Mouse (Mus musculus): ENCODE results near the gene Rbfox2. TPM values are rescaled to one million over a fixed set of nuclear protein-coding genes. Genes with fewer than 3 reads are reported as not detected.

Gene Rbfox2
- polyA plus RNA-seq, 1 experiment from 2014 or later, result 97.4 TPM

DNA sequence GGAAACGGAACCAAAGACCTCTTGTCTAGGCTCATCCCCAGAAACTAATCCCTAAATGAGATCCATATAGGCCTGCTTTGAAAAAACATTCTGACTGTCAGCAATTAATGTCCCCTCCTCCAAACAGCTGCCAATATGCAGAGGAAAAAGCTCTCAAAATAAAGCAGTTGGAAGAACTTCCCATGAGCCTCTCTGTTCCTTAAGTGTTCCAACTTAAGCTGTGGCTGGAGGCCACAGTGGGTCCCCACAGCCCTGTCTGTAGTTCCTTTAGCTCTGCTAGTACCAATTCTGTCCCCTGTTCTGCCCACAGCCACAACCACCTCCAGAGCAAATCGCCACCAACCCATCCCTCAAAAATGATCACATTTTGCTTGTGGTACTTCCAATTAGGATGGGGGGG is 10.2 kb downstream of the Rbfox2 start:
- no peak overlapping the region for H3K4me3 ChIP-seq (ENCODE audit: low read depth, low read length)
- peaks cover 81% of the 10 kb centered on the region for H3K4me1 ChIP-seq (ENCODE audit: control insufficient read depth, insufficient read depth, low read length)
- no peak overlapping the region for H3K9ac ChIP-seq (ENCODE audit: low read depth, low read length)
- 38% methylated on average over 2 of the region's 2 CpGs for WGBS
- no peaks in the 10 kb centered on the region for H3K9me3 ChIP-seq (ENCODE audit: control insufficient read depth, low read length)
- DNase-seq (ENCODE audit: low spot score), result peak; percentile 86
- no peak for ATAC-seq (ENCODE audit: low read depth)
- no peaks in the 10 kb centered on the region for H3K27me3 ChIP-seq (replicated peaks; ENCODE audit: control insufficient read depth, insufficient read depth, low read length)
- H3K27ac ChIP-seq (replicated peaks; ENCODE audit: low read depth, low read length), result peak overlapping the region; percentile 69; the same call in 1 of the 2 replicates
- H3K4me2 ChIP-seq (ENCODE audit: low read depth, low read length), result no peak overlapping the region
- no peaks in the 10 kb centered on the region for H3K36me3 ChIP-seq (ENCODE audit: control insufficient read depth, insufficient read depth, low read length)

DNA sequence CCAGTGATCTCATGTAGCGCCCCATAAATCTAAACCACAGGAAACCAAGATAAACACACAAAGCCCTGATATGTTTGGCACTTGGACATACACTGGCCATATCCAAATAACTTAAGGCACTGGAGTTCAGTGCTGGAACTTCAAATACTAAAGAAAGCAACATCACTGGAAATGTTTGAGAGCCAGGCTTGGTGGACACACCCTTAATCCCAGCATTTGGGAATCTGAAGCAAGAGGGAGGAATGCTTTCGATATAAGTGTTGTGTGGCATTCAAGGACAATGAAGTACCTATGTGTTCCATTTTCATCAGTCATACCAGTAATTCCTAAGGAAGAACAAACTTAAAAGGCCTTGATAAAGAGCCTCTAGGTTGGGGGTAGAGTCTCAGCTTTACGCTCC is 13.3 kb downstream of the Rbfox2 start:
- no peaks in the 10 kb centered on the region for H3K36me3 ChIP-seq (ENCODE audit: control insufficient read depth, insufficient read depth, low read length)
- DNase-seq (ENCODE audit: low spot score) (no peak), ATAC-seq (ENCODE audit: low read depth) (no peak)
- H3K4me2 ChIP-seq (ENCODE audit: low read depth, low read length), result no peak overlapping the region
- no peaks in the 10 kb centered on the region for H3K27me3 ChIP-seq (replicated peaks; ENCODE audit: control insufficient read depth, insufficient read depth, low read length)
- no peak overlapping the region for H3K27ac ChIP-seq (replicated peaks; ENCODE audit: low read depth, low read length)
- H3K9ac ChIP-seq (ENCODE audit: low read depth, low read length), result no peak overlapping the region
- H3K4me1 ChIP-seq (ENCODE audit: control insufficient read depth, insufficient read depth, low read length), result peaks cover 58% of the 10 kb centered on the region
- WGBS, result 92% methylated on average over 3 of the region's 3 CpGs
- no peaks in the 10 kb centered on the region for H3K9me3 ChIP-seq (ENCODE audit: control insufficient read depth, low read length)
- no peak overlapping the region for H3K4me3 ChIP-seq (ENCODE audit: low read depth, low read length)

DNA sequence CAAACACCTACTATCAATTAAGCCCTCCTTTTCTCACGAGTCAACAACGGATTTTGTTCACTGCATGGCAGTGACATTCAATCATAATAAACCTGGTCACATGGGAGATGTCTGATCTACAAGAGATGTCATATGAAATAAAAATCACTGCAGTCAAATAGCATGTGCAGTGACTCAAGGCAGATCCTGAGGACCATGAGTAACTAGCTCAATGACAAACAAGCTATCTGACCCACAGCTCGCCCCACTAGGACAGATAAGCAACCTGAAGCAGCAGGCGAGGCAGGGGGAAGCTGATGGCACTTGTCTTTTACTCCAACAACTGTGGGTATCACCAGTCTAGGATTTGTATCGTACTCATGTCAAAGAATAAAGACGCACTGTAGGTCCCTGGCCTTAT is 14.4 kb downstream of the Rbfox2 start:
- peaks cover 51% of the 10 kb centered on the region for H3K4me1 ChIP-seq (ENCODE audit: control insufficient read depth, insufficient read depth, low read length)
- 60% methylated on average over 6 of the region's 6 CpGs for WGBS

DNA sequence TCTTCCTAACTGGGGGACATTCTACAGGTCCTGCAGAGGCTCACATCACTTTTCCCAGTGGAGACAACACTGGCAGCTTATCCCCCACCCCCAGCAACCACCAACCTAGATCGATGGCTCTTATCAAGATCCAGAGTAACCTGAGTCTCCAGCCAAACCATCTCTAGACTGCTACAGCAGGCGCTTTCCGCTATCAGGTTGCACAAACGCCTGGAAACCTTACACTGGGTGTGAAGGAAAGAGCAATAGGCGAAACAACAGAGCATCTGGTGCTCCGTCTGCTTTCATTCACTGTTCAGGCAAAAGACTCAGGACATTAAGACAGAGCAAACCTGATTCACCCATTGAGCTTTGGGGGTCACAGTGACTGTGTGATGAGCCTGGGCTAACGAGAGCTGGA is 15.3 kb downstream of the Rbfox2 start:
- H3K4me3 ChIP-seq (ENCODE audit: low read depth, low read length), result no peak overlapping the region
- H3K4me2 ChIP-seq (ENCODE audit: low read depth, low read length), result no peak overlapping the region
- DNase-seq (ENCODE audit: low spot score), result peak; percentile 55
- ATAC-seq (ENCODE audit: low read depth), result peak; percentile 65; the same call in 1 of the 2 replicates
- no peaks in the 10 kb centered on the region for H3K9me3 ChIP-seq (ENCODE audit: control insufficient read depth, low read length)
- H3K27me3 ChIP-seq (replicated peaks; ENCODE audit: control insufficient read depth, insufficient read depth, low read length), result no peaks in the 10 kb centered on the region
- H3K4me1 ChIP-seq (ENCODE audit: control insufficient read depth, insufficient read depth, low read length), result peaks cover 42% of the 10 kb centered on the region
- 33% methylated on average over 7 of the region's 7 CpGs for WGBS
- H3K9ac ChIP-seq (ENCODE audit: low read depth, low read length), result no peak overlapping the region
- peak overlapping the region; percentile 11; the same call in 1 of the 2 replicates for H3K27ac ChIP-seq (replicated peaks; ENCODE audit: low read depth, low read length)
- H3K36me3 ChIP-seq (ENCODE audit: control insufficient read depth, insufficient read depth, low read length), result no peaks in the 10 kb centered on the region

More for the DNA sequence above, 14.4 kb downstream of the Rbfox2 start:
- Histone ChIP-seq H3K4me3 (ENCODE audit: low read depth, low read length) (no peak overlapping the region), H3K27ac (replicated peaks; ENCODE audit: low read depth, low read length) (no peak overlapping the region), H3K9ac (ENCODE audit: low read depth, low read length) (no peak overlapping the region), H3K4me2 (ENCODE audit: low read depth, low read length) (no peak overlapping the region), H3K36me3 (ENCODE audit: control insufficient read depth, insufficient read depth, low read length) (no peaks in the 10 kb centered on the region), H3K27me3 (replicated peaks; ENCODE audit: control insufficient read depth, insufficient read depth, low read length) (no peaks in the 10 kb centered on the region), H3K9me3 (ENCODE audit: control insufficient read depth, low read length) (no peaks in the 10 kb centered on the region)
- no peak for ATAC-seq (ENCODE audit: low read depth)
- no peak for DNase-seq (ENCODE audit: low spot score)

DNA sequence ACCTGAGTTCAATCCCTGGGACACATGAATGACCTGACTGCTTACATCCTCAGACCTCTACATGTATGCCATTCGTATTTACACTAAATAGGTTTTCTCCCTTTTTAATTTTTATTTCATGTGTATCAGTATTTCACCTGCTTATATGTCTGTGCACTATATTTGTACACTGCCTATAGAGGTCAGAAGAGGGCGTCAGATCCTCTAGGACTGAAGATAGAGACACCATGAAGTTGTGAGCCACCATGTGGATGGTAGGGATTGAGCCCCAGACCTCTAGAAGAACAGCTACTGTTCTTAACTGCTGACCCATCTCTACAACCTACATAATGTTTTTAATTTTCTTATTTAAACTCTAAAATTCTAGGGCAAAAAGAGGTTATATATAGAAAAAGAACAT is 16.5 kb downstream of the Rbfox2 start:
- Histone ChIP-seq H3K36me3 (ENCODE audit: control insufficient read depth, insufficient read depth, low read length) (no peaks in the 10 kb centered on the region), H3K9ac (ENCODE audit: low read depth, low read length) (no peak overlapping the region), H3K27ac (replicated peaks; ENCODE audit: low read depth, low read length) (no peak overlapping the region), H3K4me3 (ENCODE audit: low read depth, low read length) (no peak overlapping the region), H3K4me1 (ENCODE audit: control insufficient read depth, insufficient read depth, low read length) (peaks cover 31% of the 10 kb centered on the region), H3K4me2 (ENCODE audit: low read depth, low read length) (no peak overlapping the region), H3K27me3 (replicated peaks; ENCODE audit: control insufficient read depth, insufficient read depth, low read length) (no peaks in the 10 kb centered on the region), H3K9me3 (ENCODE audit: control insufficient read depth, low read length) (no peaks in the 10 kb centered on the region)
- ATAC-seq (ENCODE audit: low read depth) (no peak), DNase-seq (ENCODE audit: low spot score) (no peak)
- WGBS, result 73% methylated on average over 2 of the region's 2 CpGs

DNA sequence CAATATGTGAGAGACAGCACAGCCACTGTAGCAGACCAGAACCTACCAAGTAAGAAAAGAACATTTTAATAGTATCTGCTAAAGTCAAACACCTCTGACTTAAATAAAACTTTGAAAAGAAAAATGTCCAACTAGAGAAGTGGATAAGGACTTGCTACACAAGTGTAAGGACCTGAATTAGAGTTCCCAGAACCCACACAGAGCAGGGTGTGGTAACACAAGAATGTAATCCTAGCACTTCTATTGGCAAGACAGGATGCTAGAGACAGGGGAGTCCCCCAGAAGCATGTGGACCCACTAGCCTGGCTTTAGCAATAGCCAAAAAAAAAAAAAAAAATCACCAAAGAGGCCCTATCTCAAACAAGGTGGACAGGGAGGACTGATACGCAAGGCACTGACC is 26.7 kb downstream of the Rbfox2 start:
- no peak overlapping the region for H3K27ac ChIP-seq (replicated peaks; ENCODE audit: low read depth, low read length)
- peaks cover 5% of the 10 kb centered on the region; the same call in 1 of the 2 replicates for H3K4me1 ChIP-seq (ENCODE audit: control insufficient read depth, insufficient read depth, low read length)
- no peak for ATAC-seq (ENCODE audit: low read depth)

DNA sequence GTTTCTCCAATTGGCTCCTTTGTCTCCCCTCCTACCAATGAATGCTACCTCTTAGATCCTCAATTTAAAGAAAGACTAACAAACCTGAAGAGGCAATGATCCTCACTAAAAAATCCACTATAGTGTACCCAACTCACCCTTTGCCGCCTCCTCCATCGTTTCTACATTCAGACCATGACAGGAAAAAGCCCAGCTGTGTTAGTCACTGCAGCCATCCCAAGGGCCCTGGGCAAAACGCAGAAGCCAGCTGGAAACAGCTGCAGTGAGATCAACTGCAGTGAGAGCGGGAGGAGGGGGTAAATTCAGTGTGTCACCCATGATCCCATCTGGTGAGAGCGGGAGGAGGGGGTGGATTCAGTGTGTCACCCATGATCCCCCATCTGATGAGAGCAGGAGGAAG is 28.0 kb downstream of the Rbfox2 start:
- ATAC-seq (ENCODE audit: low read depth) (no peak), DNase-seq (ENCODE audit: low spot score) (peak; percentile 64)
- Histone ChIP-seq H3K27me3 (replicated peaks; ENCODE audit: control insufficient read depth, insufficient read depth, low read length) (no peaks in the 10 kb centered on the region), H3K4me2 (ENCODE audit: low read depth, low read length) (no peak overlapping the region), H3K36me3 (ENCODE audit: control insufficient read depth, insufficient read depth, low read length) (no peaks in the 10 kb centered on the region), H3K9me3 (ENCODE audit: control insufficient read depth, low read length) (no peaks in the 10 kb centered on the region), H3K9ac (ENCODE audit: low read depth, low read length) (no peak overlapping the region), H3K4me1 (ENCODE audit: control insufficient read depth, insufficient read depth, low read length) (peaks cover 10% of the 10 kb centered on the region), H3K27ac (replicated peaks; ENCODE audit: low read depth, low read length) (no peak overlapping the region), H3K4me3 (ENCODE audit: low read depth, low read length) (no peak overlapping the region)
- 40% methylated on average over 5 of the region's 5 CpGs for WGBS

More for the DNA sequence above, 26.7 kb downstream of the Rbfox2 start:
- H3K27me3 ChIP-seq (replicated peaks; ENCODE audit: control insufficient read depth, insufficient read depth, low read length), result no peaks in the 10 kb centered on the region
- WGBS, result 86% methylated on average over 1 of the region's 1 CpGs
- H3K4me3 ChIP-seq (ENCODE audit: low read depth, low read length), result no peak overlapping the region
- no peak overlapping the region for H3K9ac ChIP-seq (ENCODE audit: low read depth, low read length)
- no peaks in the 10 kb centered on the region for H3K36me3 ChIP-seq (ENCODE audit: control insufficient read depth, insufficient read depth, low read length)
- H3K4me2 ChIP-seq (ENCODE audit: low read depth, low read length), result no peak overlapping the region
- DNase-seq (ENCODE audit: low spot score), result no peak
- no peaks in the 10 kb centered on the region for H3K9me3 ChIP-seq (ENCODE audit: control insufficient read depth, low read length)

DNA sequence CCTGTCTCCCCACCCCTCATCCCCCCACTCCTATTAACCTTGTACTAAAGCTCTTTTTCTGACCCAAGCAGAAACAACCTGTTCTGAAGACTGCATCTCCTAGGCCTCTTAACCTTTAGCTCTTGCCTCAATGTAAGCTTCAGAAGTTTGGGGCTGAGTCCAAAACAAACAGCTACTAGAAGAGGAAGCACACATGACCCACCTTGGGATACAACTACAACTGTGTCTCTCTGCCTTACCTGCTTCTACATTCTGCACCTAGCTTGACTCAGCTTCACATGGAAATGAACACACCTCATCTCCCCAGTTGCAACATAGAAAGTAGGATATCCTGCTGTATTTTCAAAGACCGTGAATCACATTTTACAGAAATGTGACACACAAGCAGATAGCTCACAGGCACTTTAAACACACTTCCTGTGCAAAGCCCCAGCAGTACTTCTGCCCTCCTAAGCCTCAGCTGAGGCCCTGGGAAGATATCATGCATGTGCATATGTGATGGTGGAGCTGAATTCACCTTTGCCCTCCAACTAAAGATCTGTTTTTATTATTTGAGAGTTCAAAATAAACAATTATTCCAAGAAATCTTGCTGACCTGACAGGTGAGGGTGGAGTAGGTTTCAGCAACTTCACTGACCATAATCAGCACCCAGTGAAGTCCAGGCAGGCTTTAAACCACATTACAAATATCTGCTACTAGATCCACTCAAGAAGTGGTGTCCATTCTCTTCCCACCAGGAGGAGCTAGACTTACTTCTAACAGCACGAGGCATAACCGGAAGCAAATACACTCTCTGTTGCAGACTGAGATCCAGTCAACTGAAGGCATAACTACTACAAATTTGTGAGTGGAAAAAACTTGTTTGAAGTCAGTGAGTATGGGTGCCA is 29.7 kb downstream of the Rbfox2 start:
- Histone ChIP-seq H3K36me3 (ENCODE audit: control insufficient read depth, insufficient read depth, low read length) (no peaks in the 10 kb centered on the region), H3K4me3 (ENCODE audit: low read depth, low read length) (no peak overlapping the region), H3K4me2 (ENCODE audit: low read depth, low read length) (no peak overlapping the region), H3K4me1 (ENCODE audit: control insufficient read depth, insufficient read depth, low read length) (peaks cover 10% of the 10 kb centered on the region), H3K27me3 (replicated peaks; ENCODE audit: control insufficient read depth, insufficient read depth, low read length) (no peaks in the 10 kb centered on the region), H3K9ac (ENCODE audit: low read depth, low read length) (no peak overlapping the region), H3K9me3 (ENCODE audit: control insufficient read depth, low read length) (no peaks in the 10 kb centered on the region), H3K27ac (replicated peaks; ENCODE audit: low read depth, low read length) (no peak overlapping the region)
- peak; percentile 77 for DNase-seq (ENCODE audit: low spot score)
- 67% methylated on average over 3 of the region's 3 CpGs for WGBS
- no peak for ATAC-seq (ENCODE audit: low read depth)

DNA sequence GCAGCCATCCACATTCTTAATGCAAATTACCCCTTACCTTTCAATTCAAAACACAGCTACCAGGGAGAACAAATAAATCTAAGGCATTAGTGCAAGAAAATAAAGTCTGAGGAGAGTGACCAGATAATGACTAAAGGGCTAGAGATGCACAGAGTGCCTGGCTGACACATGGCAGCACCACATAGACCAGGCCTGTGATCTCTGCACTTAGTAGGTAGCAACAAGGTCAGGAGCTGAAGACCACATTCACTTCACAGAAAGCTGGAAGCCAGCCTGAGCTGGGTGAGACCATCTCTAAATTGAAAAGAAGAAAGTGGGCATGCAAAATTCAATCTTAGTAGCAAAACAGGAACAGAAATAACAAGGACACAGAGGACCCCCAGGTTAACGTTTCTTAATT is 30.5 kb downstream of the Rbfox2 start:
- Histone ChIP-seq H3K4me3 (ENCODE audit: low read depth, low read length) (no peak overlapping the region), H3K4me1 (ENCODE audit: control insufficient read depth, insufficient read depth, low read length) (peaks cover 10% of the 10 kb centered on the region), H3K4me2 (ENCODE audit: low read depth, low read length) (no peak overlapping the region), H3K36me3 (ENCODE audit: control insufficient read depth, insufficient read depth, low read length) (no peaks in the 10 kb centered on the region), H3K9ac (ENCODE audit: low read depth, low read length) (no peak overlapping the region), H3K27me3 (replicated peaks; ENCODE audit: control insufficient read depth, insufficient read depth, low read length) (no peaks in the 10 kb centered on the region), H3K9me3 (ENCODE audit: control insufficient read depth, low read length) (no peaks in the 10 kb centered on the region), H3K27ac (replicated peaks; ENCODE audit: low read depth, low read length) (no peak overlapping the region)
- DNase-seq (ENCODE audit: low spot score), result no peak
- ATAC-seq (ENCODE audit: low read depth), result no peak
- 68% methylated on average over 1 of the region's 1 CpGs for WGBS

Measured in embryonic facial prominence, embryonic 14.5 days (tissue).